Mouse (Mus musculus) hindbrain, postnatal 0 days (tissue): Measurements from ENCODE around the gene Ltc4s. TPM values are rescaled to one million over a fixed set of nuclear protein-coding genes. Genes with fewer than 3 reads are reported as not detected.

ENCODE experiments used
- ATAC-seq: fragments of 200-750 bp; cut with Nextera tagmentation; 2 replicates; pipeline ENCODE4 v1.8.0; 2017; ENCODE audit warnings: mild to moderate bottlenecking, moderate TSS enrichment, moderate library complexity
- DNase-seq: peaks from one replicate; pipeline ENCODE4 v3.0.0-alpha.2; 2015; ENCODE audit warnings: low spot score
- H3K27ac ChIP-seq: fragments of 300-500 bp; sonication (generic); 2 replicates; pipeline ENCODE4 v1.5.1; 2014; ENCODE audit warnings: mild to moderate bottlenecking
- H3K27me3 ChIP-seq: fragments of 300-500 bp; sonication (generic); 2 replicates; pipeline ENCODE4 v1.6.1; 2014; ENCODE audit warnings: low read length, mixed read lengths; ENCODE audit not compliant: insufficient read depth
- H3K36me3 ChIP-seq: fragments of 300-500 bp; sonication (generic); 2 replicates; pipeline ENCODE4 v1.6.1; 2014; ENCODE audit warnings: low read length, mixed read lengths; ENCODE audit not compliant: insufficient read depth
- H3K4me1 ChIP-seq: fragments of 300-500 bp; sonication (generic); 2 replicates; pipeline ENCODE4 v1.6.1; 2014; ENCODE audit warnings: antibody characterized with exemption, low read length, mixed read lengths; ENCODE audit not compliant: insufficient read depth
- H3K4me2 ChIP-seq: fragments of 300-500 bp; sonication (generic); 2 replicates; pipeline ENCODE4 v1.6.1; 2014; ENCODE audit warnings: low read depth, mild to moderate bottlenecking, low read length, moderate library complexity, mixed read lengths
- H3K4me3 ChIP-seq: fragments of 300-500 bp; sonication (generic); 2 replicates; pipeline ENCODE4 v1.5.1; 2014; ENCODE audit warnings: low read length
- H3K9ac ChIP-seq: fragments of 300-500 bp; sonication (generic); replicated peaks from 2 replicates; pipeline ENCODE4 v1.6.1; 2014; ENCODE audit warnings: mild to moderate bottlenecking, low read length, moderate library complexity, mixed read lengths
- H3K9me3 ChIP-seq: fragments of 300-500 bp; sonication (generic); 2 replicates; pipeline ENCODE4 v1.6.1; 2016; ENCODE audit warnings: low read length, mixed read lengths
- CTCF ChIP-seq: IDR thresholded peaks from 2 replicates; pipeline ENCODE4 v1.5.1; 2016; ENCODE audit warnings: antibody characterized with exemption, control low read depth, low read depth
- WGBS: fragments of 180-500 bp; shearing (Covaris S2); extraction: QIAGEN DNeasy Blood & Tissue Kit; methylation state at CpG from one replicate; pipeline ENCODE4 v1.1.7; 2014; 5-methylcytosine and 5-hydroxymethylcytosine counted together
- polyA plus RNA-seq: library from polyadenylated mRNA; unstranded; fragments of >200 nt; fragmentation: Nextera tagmentation; extraction: Ambion mirVana; gene quantifications from 2 replicates; pipeline ENCODE4 v1.2.1, GENCODE M21; 2015
- total RNA-seq: library from RNA; depleted of rRNA; stranded (reverse); fragments of >200 nt; gene quantifications from 2 replicates; pipeline ENCODE4 v1.2.3, GENCODE M21; 2014

Gene Ltc4s
- total and polyA plus RNA-seq, 2 experiments from 2014 or later: 4.0 to 7.1 TPM

GRCm38 (mm10) chr11:50226406-50226805 lies 12.0 kb downstream of the Ltc4s start:
- peak overlapping the region; percentile 97 for H3K9ac ChIP-seq
- H3K36me3 ChIP-seq: no peaks in the 10 kb centered on the region; the same call in 1 of the 2 replicates
- peak overlapping the region; percentile 77 for H3K4me2 ChIP-seq
- peaks cover 39% of the 10 kb centered on the region for H3K4me1 ChIP-seq
- no peaks in the 10 kb centered on the region for H3K27me3 ChIP-seq
- no peak for TF ChIP-seq CTCF
- 37% methylated on average over 2 of the region's 2 CpGs for WGBS
- no peak for ATAC-seq
- peak overlapping the region; percentile 95; the same call in 1 of the 2 replicates for H3K27ac ChIP-seq
- H3K4me3 ChIP-seq: peak overlapping the region; percentile 84
- H3K9me3 ChIP-seq: no peaks in the 10 kb centered on the region
- no peak for DNase-seq

GRCm38 (mm10) chr11:50225611-50226378 lies 12.6 kb downstream of the Ltc4s start:
- peak overlapping the region; percentile 97 for H3K9ac ChIP-seq
- peak overlapping the region; percentile 77 for H3K4me2 ChIP-seq
- H3K9me3 ChIP-seq: no peaks in the 10 kb centered on the region
- TF ChIP-seq CTCF: peak; percentile 29
- H3K4me1 ChIP-seq: peaks cover 39% of the 10 kb centered on the region
- peak overlapping the region; percentile 95 for H3K27ac ChIP-seq
- peak; percentile 19 for ATAC-seq
- peak overlapping the region; percentile 84 for H3K4me3 ChIP-seq
- DNase-seq: peak; percentile 48
- WGBS: 3% methylated on average over 31 of the region's 34 CpGs
- no peaks in the 10 kb centered on the region; the same call in 1 of the 2 replicates for H3K36me3 ChIP-seq
- H3K27me3 ChIP-seq: no peaks in the 10 kb centered on the region

GRCm38 (mm10) chr11:50224671-50225530 lies 13.5 kb downstream of the Ltc4s start:
- no peak; the same call in 1 of the 2 replicates for TF ChIP-seq CTCF
- under 1% methylated on average over 63 of the region's 70 CpGs for WGBS
- peak overlapping the region; percentile 95 for H3K27ac ChIP-seq
- ATAC-seq: peak; percentile 80
- H3K27me3 ChIP-seq: no peaks in the 10 kb centered on the region
- H3K9me3 ChIP-seq: no peaks in the 10 kb centered on the region
- no peaks in the 10 kb centered on the region for H3K36me3 ChIP-seq
- H3K4me1 ChIP-seq: peaks cover 39% of the 10 kb centered on the region
- H3K4me3 ChIP-seq: peak overlapping the region; percentile 84
- H3K9ac ChIP-seq: peak overlapping the region; percentile 97
- peak overlapping the region; percentile 77 for H3K4me2 ChIP-seq
- DNase-seq: peak; percentile 86

GRCm38 (mm10) chr11:50223783-50224662 lies 14.4 kb downstream of the Ltc4s start:
- no peaks in the 10 kb centered on the region for H3K27me3 ChIP-seq
- peak; percentile 64 for DNase-seq
- peak overlapping the region; percentile 95 for H3K27ac ChIP-seq
- peak overlapping the region; percentile 84 for H3K4me3 ChIP-seq
- WGBS: 4% methylated on average over 17 of the region's 17 CpGs
- no peaks in the 10 kb centered on the region for H3K9me3 ChIP-seq
- no peaks in the 10 kb centered on the region for H3K36me3 ChIP-seq
- ATAC-seq: peak; percentile 39
- no peak for TF ChIP-seq CTCF
- peaks cover 34% of the 10 kb centered on the region for H3K4me1 ChIP-seq
- peak overlapping the region; percentile 77 for H3K4me2 ChIP-seq
- H3K9ac ChIP-seq: peak overlapping the region; percentile 97

- Histone ChIP-seq H3K9ac (no peak overlapping the region), H3K4me3 (no peak overlapping the region), H3K9me3 (no peaks in the 10 kb centered on the region), H3K4me2 (peak overlapping the region; percentile 77), H3K4me1 (peaks cover 23% of the 10 kb centered on the region), H3K27me3 (no peaks in the 10 kb centered on the region), H3K36me3 (no peaks in the 10 kb centered on the region), H3K27ac (no peak overlapping the region; the same call in 1 of the 2 replicates)
- no peak for TF ChIP-seq CTCF
- WGBS: 40% methylated on average over 7 of the region's 7 CpGs
- ATAC-seq (no peak), DNase-seq (no peak)
Measured at GRCm38 (mm10) chr11:50222559-50223276, 15.7 kb downstream of the Ltc4s start.
